Mouse (Mus musculus) T-cell, adult 2 months (primary cell): ENCODE measurements around the gene Snca.

Source experiments
- DNase-seq: peaks from one replicate; pipeline ENCODE4 v3.0.0; 2022; ENCODE audit warnings: low spot score

Gene Snca

GRCm38 (mm10) chr6:60829282-60829891, at the start of gene Snca:
Gene Snca (minus strand): TSS chr6:60829855.
- no peak for DNase-seq

- no peak for DNase-seq
Measured at GRCm38 (mm10) chr6:60870126-60870525, 40.5 kb upstream of the Snca start.

- DNase-seq: no peak
Measured at GRCm38 (mm10) chr6:60856599-60856998, 26.9 kb upstream of the Snca start.

- DNase-seq: no peak
Measured at GRCm38 (mm10) chr6:60851690-60852089, 22.0 kb upstream of the Snca start.

- no peak for DNase-seq
Measured at GRCm38 (mm10) chr6:60828429-60829264, 1.0 kb downstream of the Snca start.

- no peak for DNase-seq
Measured at GRCm38 (mm10) chr6:60828047-60828428, 1.6 kb downstream of the Snca start.

GRCm38 (mm10) chr6:60827290-60827689, 2.4 kb downstream of the Snca start:
- DNase-seq: no peak

- no peak for DNase-seq
Measured at GRCm38 (mm10) chr6:60819272-60819671, 10.4 kb downstream of the Snca start.

- no peak for DNase-seq
Measured at GRCm38 (mm10) chr6:60813516-60813915, 16.1 kb downstream of the Snca start.

- no peak for DNase-seq
Measured at GRCm38 (mm10) chr6:60798266-60798665, 31.4 kb downstream of the Snca start.

- no peak for DNase-seq
Measured at GRCm38 (mm10) chr6:60793659-60794365, 35.8 kb downstream of the Snca start.

- no peak for DNase-seq
Measured at GRCm38 (mm10) chr6:60786955-60787354, 42.7 kb downstream of the Snca start.

- DNase-seq: no peak
Measured at GRCm38 (mm10) chr6:60771899-60772298, 57.8 kb downstream of the Snca start.

- no peak for DNase-seq
Measured at GRCm38 (mm10) chr6:60765696-60766095, 64.0 kb downstream of the Snca start.

GRCm38 (mm10) chr6:60762864-60763263, 66.8 kb downstream of the Snca start:
- no peak for DNase-seq

GRCm38 (mm10) chr6:60761710-60762109, 67.9 kb downstream of the Snca start:
- no peak for DNase-seq

GRCm38 (mm10) chr6:60754975-60755374, 74.7 kb downstream of the Snca start:
- no peak for DNase-seq

GRCm38 (mm10) chr6:60745965-60746364, 83.7 kb downstream of the Snca start:
- DNase-seq: no peak

GRCm38 (mm10) chr6:60741427-60742071, 88.1 kb downstream of the Snca start:
- DNase-seq: no peak

- no peak for DNase-seq
Measured at GRCm38 (mm10) chr6:60739776-60740175, 89.9 kb downstream of the Snca start.

- no peak for DNase-seq
Measured at GRCm38 (mm10) chr6:60731164-60731563, 98.5 kb downstream of the Snca start.

GRCm38 (mm10) chr6:60724110-60724829, 105.4 kb downstream of the Snca start:
- DNase-seq: no peak
